Mouse (Mus musculus) spleen, adult 18-20 months (tissue): ENCODE results near the gene Adam20.
"Not testable (repeated sequence)": the region's sequence is repeated elsewhere in the genome, so short reads cannot be mapped to it uniquely, and the experiment has no call there.

Experiments used
- DNase-seq, 2 experiments: peaks; one replicate each; pipeline ENCODE4 v3.0.0; 2022; ENCODE audit warnings: mixed read lengths in 2 of 2

Gene Adam20

DNA sequence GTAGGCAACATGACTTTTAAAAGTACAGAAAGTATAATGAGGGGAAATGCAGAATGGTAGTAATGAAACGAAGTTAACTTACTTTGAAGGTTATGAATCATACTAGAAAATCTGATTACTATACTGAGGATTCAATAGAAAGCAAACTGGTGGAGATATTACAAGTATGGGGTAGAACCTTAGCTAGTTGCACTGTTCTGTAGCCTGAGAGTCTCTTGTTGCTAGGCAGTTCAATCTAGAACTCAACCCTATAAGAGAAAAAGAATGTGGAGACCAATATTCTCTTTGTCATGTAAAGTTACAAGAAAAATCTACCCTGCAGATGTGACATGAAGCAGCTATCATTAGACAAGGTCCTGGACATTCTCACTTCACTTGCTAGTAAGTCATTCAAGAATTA is at the start of gene Adam20:
Gene Adam20, plus strand, starts transcription at position 301 of the 400 bp plus-strand sequence.
- not testable (repeated sequence) for DNase-seq

DNA sequence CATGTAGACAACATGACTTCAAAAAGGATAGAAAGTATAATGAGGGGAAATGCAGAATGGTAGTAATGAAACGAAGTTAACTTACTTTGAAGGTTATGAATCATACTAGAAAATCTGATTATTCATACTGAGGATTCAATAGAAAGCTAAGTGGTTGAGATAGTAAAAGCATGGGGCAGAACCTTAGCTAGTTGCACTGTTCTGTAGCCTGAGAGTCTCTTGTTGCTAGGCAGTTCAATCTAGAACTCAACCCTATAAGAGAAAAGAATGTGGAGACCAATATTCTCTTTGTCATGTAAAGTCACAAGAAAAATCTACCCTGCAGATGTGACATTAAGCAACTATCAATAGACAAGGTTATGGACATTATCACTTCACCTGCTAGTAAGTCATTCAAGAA is 41.2 kb upstream of the Adam20 start, which contains the start of gene Adam25:
Gene Adam25, plus strand, starts transcription at position 301 of the 400 bp plus-strand sequence.
- DNase-seq, result not testable (repeated sequence)

DNA sequence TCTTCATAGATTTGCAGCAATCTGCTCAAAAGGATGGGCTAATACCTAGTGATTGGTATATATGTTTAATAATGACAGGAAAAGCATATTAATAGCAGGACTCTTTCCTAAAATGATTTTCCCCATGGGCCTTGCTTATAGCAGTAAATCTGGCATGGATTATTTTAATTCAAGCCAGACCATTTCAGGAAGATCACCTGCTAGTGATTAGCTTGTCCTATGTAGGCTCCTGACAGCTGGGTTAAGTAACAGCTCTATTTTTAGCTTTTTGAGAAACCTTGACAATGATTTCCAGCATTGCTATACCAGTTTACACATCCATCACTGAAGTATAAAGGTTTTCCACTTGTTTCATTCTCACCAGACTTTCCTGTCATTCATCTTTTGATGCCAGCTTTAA is 9.8 kb upstream of the Adam20 start:
- DNase-seq, result no peak

DNA sequence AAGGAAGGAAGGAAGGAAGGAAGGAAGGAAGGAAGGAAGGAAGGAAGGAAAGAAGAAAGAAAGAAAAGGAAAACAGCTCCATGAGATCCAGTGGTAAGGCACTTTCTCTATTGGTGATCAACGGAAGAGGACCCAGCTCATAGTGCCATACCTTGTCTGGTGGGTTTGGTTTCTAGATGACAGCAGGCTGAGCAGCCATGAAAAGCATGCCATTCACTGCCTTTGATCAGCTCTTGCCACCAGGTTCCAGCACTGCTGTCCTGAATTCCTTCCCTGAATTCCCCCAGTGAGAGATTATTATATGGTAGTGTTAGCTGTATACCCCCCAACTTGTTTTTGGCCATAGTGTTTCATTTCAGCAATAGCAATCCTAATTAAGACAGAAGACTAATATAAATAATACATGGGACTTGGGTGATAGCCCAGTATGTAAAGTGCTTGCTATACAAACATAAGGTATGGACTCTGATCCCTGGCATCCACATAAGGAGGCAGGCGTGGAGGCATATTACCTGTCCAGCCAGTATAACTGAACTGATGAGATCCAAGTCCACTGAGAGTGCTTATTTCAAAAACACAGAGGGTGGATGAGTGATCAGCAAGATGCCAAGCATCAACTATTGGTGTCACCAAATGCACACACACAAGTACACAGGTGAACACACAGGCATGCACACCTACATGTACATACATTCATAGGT is 10.5 kb downstream of the Adam20 start:
- no peak for DNase-seq
